Mouse (Mus musculus): ENCODE measurements around the gene Lgi4. TPM values are rescaled to one million over a fixed set of nuclear protein-coding genes. Genes with fewer than 3 reads are reported as not detected.

Lgi4 gene
- total and polyA plus RNA-seq, 2 experiments from 2014 or later: 0.98 to 1.6 TPM

DNA sequence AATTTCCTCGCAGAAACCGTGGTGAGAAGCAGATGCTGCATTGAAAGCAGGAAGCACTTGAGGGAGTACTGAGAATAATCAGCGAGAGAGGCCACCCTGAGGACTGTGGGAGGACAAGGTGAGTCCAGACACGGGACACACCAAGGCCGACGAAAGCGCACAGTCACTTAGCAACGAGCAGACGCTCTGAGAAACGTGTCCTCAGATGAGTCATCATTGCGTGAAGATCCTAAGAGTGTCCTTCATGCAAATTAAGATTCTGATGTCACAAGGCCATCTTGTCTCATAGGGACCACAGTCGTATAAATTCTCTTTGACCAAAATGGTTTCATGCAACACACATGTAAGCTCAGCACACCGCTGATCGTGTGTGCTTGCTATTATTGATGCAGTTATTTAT lies 41.6 kb downstream of the Lgi4 start:
- Histone ChIP-seq H3K27me3 (ENCODE audit: insufficient read depth, low read length) (no peaks in the 10 kb centered on the region), H3K9ac (no peak overlapping the region), H3K36me3 (ENCODE audit: insufficient read depth) (no peaks in the 10 kb centered on the region), H3K4me3 (ENCODE audit: low read depth, low read length) (no peak overlapping the region), H3K4me2 (ENCODE audit: low read depth) (no peak overlapping the region), H3K27ac (ENCODE audit: low read depth, low read length) (no peak overlapping the region), H3K9me3 (ENCODE audit: low read length) (no peaks in the 10 kb centered on the region), H3K4me1 (ENCODE audit: insufficient read depth) (no peaks in the 10 kb centered on the region)
- no peak for TF ChIP-seq CTCF (IDR thresholded peaks at IDR 0.05; ENCODE audit: low read depth)
- WGBS: 85% methylated on average over 14 of the region's 14 CpGs
- ATAC-seq (no peak), DNase-seq (no peak)

DNA sequence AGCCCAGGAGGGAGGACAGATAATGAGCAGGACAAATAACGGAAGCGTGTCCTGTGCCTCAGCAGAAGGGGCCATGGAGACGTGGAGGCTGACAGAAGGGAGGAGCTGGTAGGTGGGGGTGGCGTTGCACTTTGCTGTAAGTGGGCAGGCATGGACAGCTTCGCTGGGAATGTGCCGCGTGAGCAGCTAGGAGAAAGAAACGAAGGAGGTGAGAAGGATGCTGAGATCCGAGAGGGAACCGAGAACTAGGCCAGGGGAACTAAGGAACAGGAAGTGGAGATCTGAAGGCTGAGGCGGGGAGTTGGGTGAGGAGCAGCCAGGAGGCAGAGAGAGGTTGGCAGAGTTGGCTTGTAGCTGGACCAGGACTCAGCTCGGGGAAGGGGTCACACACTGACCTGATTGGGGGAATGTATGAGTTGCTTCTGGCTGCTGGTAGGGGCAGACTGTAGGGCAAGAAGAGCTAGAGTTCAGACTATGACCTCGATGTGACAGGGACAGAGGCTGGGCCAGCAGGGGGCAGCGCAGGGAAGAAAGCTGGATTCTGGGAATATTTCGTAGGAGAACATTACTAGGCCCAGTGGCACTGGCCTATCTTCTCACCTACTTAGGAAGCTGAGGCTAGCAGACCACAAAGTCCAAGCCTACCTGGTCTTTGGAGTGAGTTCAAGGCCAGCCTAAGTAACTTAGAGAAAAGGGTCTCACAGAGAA lies 46.1 kb downstream of the Lgi4 start:
- no peaks in the 10 kb centered on the region for H3K9me3 ChIP-seq (ENCODE audit: low read length)
- no peak overlapping the region for H3K4me2 ChIP-seq (ENCODE audit: low read depth)
- H3K27ac ChIP-seq (ENCODE audit: low read depth, low read length): no peak overlapping the region
- TF ChIP-seq CTCF (IDR thresholded peaks at IDR 0.05; ENCODE audit: low read depth): peak; percentile 52
- DNase-seq (no peak), ATAC-seq (no peak)
- H3K4me3 ChIP-seq (ENCODE audit: low read depth, low read length): no peak overlapping the region
- no peak overlapping the region for H3K9ac ChIP-seq
- H3K36me3 ChIP-seq (ENCODE audit: insufficient read depth): no peaks in the 10 kb centered on the region
- H3K27me3 ChIP-seq (ENCODE audit: insufficient read depth, low read length): no peaks in the 10 kb centered on the region
- 70% methylated on average over 15 of the region's 15 CpGs for WGBS
- no peaks in the 10 kb centered on the region for H3K4me1 ChIP-seq (ENCODE audit: insufficient read depth)

GRCm38 (mm10) chr7:31106166-31106565 lies 47.0 kb downstream of the Lgi4 start:
- H3K9me3 ChIP-seq (ENCODE audit: low read length): no peaks in the 10 kb centered on the region
- no peak for DNase-seq
- no peak overlapping the region for H3K27ac ChIP-seq (ENCODE audit: low read depth, low read length)
- H3K4me1 ChIP-seq (ENCODE audit: insufficient read depth): no peaks in the 10 kb centered on the region
- H3K4me2 ChIP-seq (ENCODE audit: low read depth): no peak overlapping the region
- H3K9ac ChIP-seq: no peak overlapping the region
- no peak overlapping the region for H3K4me3 ChIP-seq (ENCODE audit: low read depth, low read length)
- ATAC-seq: no peak
- WGBS: 67% methylated on average over 3 of the region's 3 CpGs
- TF ChIP-seq CTCF (IDR thresholded peaks at IDR 0.05; ENCODE audit: low read depth): no peak
- H3K27me3 ChIP-seq (ENCODE audit: insufficient read depth, low read length): no peaks in the 10 kb centered on the region
- H3K36me3 ChIP-seq (ENCODE audit: insufficient read depth): no peaks in the 10 kb centered on the region

GRCm38 (mm10) chr7:31107781-31108180 lies 48.6 kb downstream of the Lgi4 start:
- Histone ChIP-seq H3K9me3 (ENCODE audit: low read length) (no peaks in the 10 kb centered on the region), H3K4me2 (ENCODE audit: low read depth) (no peak overlapping the region), H3K4me1 (ENCODE audit: insufficient read depth) (no peaks in the 10 kb centered on the region), H3K36me3 (ENCODE audit: insufficient read depth) (no peaks in the 10 kb centered on the region), H3K27ac (ENCODE audit: low read depth, low read length) (no peak overlapping the region), H3K4me3 (ENCODE audit: low read depth, low read length) (no peak overlapping the region), H3K9ac (no peak overlapping the region), H3K27me3 (ENCODE audit: insufficient read depth, low read length) (no peaks in the 10 kb centered on the region)
- TF ChIP-seq CTCF (IDR thresholded peaks at IDR 0.05; ENCODE audit: low read depth): no peak
- WGBS: 89% methylated on average over 11 of the region's 11 CpGs
- no peak for DNase-seq
- ATAC-seq: no peak

GRCm38 (mm10) chr7:31109091-31109490 lies 49.9 kb downstream of the Lgi4 start:
- ATAC-seq: no peak
- no peak for DNase-seq
- no peak overlapping the region for H3K4me2 ChIP-seq (ENCODE audit: low read depth)
- no peaks in the 10 kb centered on the region for H3K4me1 ChIP-seq (ENCODE audit: insufficient read depth)
- H3K36me3 ChIP-seq (ENCODE audit: insufficient read depth): no peaks in the 10 kb centered on the region
- no peak for TF ChIP-seq CTCF (IDR thresholded peaks at IDR 0.05; ENCODE audit: low read depth)
- no peak overlapping the region for H3K9ac ChIP-seq
- H3K27me3 ChIP-seq (ENCODE audit: insufficient read depth, low read length): no peaks in the 10 kb centered on the region
- 29% methylated on average over 7 of the region's 7 CpGs for WGBS
- H3K9me3 ChIP-seq (ENCODE audit: low read length): no peaks in the 10 kb centered on the region
- no peak overlapping the region for H3K27ac ChIP-seq (ENCODE audit: low read depth, low read length)
- H3K4me3 ChIP-seq (ENCODE audit: low read depth, low read length): no peak overlapping the region

DNA sequence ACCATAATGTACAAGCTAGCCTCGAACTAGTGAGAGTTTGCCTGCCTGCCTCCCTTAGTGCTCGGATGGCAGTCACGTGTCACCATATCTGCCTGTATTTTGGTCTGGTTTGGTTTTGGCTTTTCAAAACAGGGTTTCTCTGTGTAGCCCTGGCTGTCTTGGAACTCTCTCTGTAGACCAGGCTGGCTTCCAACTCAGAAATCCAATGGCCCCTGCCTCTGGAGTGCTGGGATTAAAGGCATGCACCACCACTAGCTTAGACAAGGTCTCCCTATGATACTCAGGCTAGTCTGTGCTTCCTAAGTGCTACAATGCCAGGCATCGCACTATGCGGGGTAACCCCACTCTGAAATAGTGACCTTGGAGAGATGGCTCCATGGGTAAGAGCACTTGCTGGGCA lies 50.7 kb downstream of the Lgi4 start:
- Histone ChIP-seq H3K27me3 (ENCODE audit: insufficient read depth, low read length) (no peaks in the 10 kb centered on the region), H3K9me3 (ENCODE audit: low read length) (no peaks in the 10 kb centered on the region), H3K27ac (ENCODE audit: low read depth, low read length) (no peak overlapping the region), H3K4me1 (ENCODE audit: insufficient read depth) (no peaks in the 10 kb centered on the region), H3K4me2 (ENCODE audit: low read depth) (no peak overlapping the region), H3K9ac (no peak overlapping the region), H3K36me3 (ENCODE audit: insufficient read depth) (no peaks in the 10 kb centered on the region), H3K4me3 (ENCODE audit: low read depth, low read length) (no peak overlapping the region)
- DNase-seq (no peak), ATAC-seq (no peak)
- TF ChIP-seq CTCF (IDR thresholded peaks at IDR 0.05; ENCODE audit: low read depth): no peak
- WGBS: 85% methylated on average over 5 of the region's 5 CpGs

DNA sequence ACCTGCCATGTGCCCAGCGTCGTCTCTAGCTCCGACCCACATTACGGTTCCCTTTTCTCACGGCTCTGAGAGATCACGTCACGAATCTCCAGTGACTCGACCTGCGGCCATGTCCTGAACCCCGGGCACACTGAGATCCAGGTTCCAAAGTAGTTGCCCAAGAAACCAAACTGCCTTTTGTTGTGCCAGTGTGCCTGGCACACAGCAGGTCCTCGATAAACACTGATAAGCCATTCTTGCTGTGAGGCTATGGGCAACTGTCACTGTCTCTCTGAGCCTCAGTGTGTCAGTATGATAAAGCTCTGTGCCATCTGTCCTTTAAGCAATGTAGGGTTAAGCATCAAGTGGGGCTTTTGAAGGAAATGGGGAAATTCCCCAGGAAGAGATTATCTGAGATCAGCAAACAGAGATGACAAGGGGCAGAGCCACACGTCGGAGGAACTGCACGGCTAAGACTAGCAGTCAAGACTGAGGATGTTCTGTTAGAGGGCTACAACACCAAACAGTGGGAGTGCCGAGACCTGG lies 51.8 kb downstream of the Lgi4 start:
- ATAC-seq (no peak), DNase-seq (no peak)
- H3K4me2 ChIP-seq (ENCODE audit: low read depth): no peak overlapping the region
- no peak overlapping the region for H3K9ac ChIP-seq
- no peak for TF ChIP-seq CTCF (IDR thresholded peaks at IDR 0.05; ENCODE audit: low read depth)
- H3K9me3 ChIP-seq (ENCODE audit: low read length): no peaks in the 10 kb centered on the region
- H3K4me1 ChIP-seq (ENCODE audit: insufficient read depth): no peaks in the 10 kb centered on the region
- H3K36me3 ChIP-seq (ENCODE audit: insufficient read depth): no peaks in the 10 kb centered on the region
- H3K4me3 ChIP-seq (ENCODE audit: low read depth, low read length): no peak overlapping the region
- WGBS: 83% methylated on average over 15 of the region's 15 CpGs
- no peaks in the 10 kb centered on the region for H3K27me3 ChIP-seq (ENCODE audit: insufficient read depth, low read length)
- H3K27ac ChIP-seq (ENCODE audit: low read depth, low read length): no peak overlapping the region

All from forebrain, postnatal 0 days (tissue).